Mouse (Mus musculus): Measurements from ENCODE around the gene Klhl9. TPM values are rescaled to one million over a fixed set of nuclear protein-coding genes. Genes with fewer than 3 reads are reported as not detected.
"Not testable (repeated sequence)": the region's sequence is repeated elsewhere in the genome, so short reads cannot be mapped to it uniquely, and the experiment has no call there.

Klhl9 gene
- polyA plus RNA-seq, 1 experiment from 2014 or later = 84.2 TPM

DNA sequence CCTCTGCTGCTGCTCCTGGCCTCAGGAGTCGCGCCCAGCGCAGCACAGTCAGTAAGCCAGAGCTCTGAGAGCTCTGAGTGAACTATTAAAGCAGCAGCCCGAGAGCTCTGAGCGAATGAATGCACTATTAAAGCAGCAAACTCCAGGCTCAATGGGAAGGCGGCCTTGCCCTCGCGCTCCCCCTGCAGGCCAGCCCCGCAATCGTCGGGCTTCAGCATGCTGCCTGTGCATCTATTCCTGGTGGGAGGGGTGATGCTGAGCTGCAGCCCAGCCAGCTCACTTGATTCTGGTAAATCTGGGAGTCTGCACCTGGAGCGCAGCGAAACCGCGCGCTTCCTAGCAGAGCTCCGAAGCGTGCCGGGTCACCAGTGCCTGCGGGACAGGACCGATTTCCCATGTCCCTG lies 35.4 kb upstream of the Klhl9 start:
- Histone ChIP-seq H3K4me2 (ENCODE audit: low read length) (peak overlapping the region; percentile 75), H3K9ac (ENCODE audit: low read depth, low read length) (peak overlapping the region; percentile 65), H3K27ac (peak overlapping the region; percentile 98), H3K4me3 (replicated peaks; ENCODE audit: low read depth, low read length) (peak overlapping the region; percentile 46)
- H3K36me3 ChIP-seq (ENCODE audit: insufficient read depth, low read length); H3K4me1 ChIP-seq (replicated peaks; ENCODE audit: insufficient read depth, low read length); H3K9me3 ChIP-seq (replicated peaks; ENCODE audit: low read length); H3K27me3 ChIP-seq (ENCODE audit: insufficient read depth, low read length): not testable (repeated sequence)
- TF ChIP-seq CTCF (IDR thresholded peaks at IDR 0.05; ENCODE audit: low read depth) = peak; percentile 71
- ATAC-seq (replicated peaks; ENCODE audit: low FRiP score, low read depth) = peak; percentile 100
- peak; percentile 96 for DNase-seq (ENCODE audit: low spot score)
- under 1% methylated on average over 11 of the region's 21 CpGs for WGBS

GRCm38 (mm10) chr4:88756581-88757513 lies 34.6 kb upstream of the Klhl9 start:
- H3K4me2 ChIP-seq (ENCODE audit: low read length) = peak overlapping the region; percentile 75
- not testable (repeated sequence) for DNase-seq (ENCODE audit: low spot score); H3K36me3 ChIP-seq (ENCODE audit: insufficient read depth, low read length); H3K27me3 ChIP-seq (ENCODE audit: insufficient read depth, low read length); H3K9me3 ChIP-seq (replicated peaks; ENCODE audit: low read length); H3K4me1 ChIP-seq (replicated peaks; ENCODE audit: insufficient read depth, low read length); ATAC-seq (replicated peaks; ENCODE audit: low FRiP score, low read depth)
- peak overlapping the region; percentile 98 for H3K27ac ChIP-seq
- peak overlapping the region; percentile 65 for H3K9ac ChIP-seq (ENCODE audit: low read depth, low read length)
- H3K4me3 ChIP-seq (replicated peaks; ENCODE audit: low read depth, low read length) = peak overlapping the region; percentile 46
- WGBS = 11% methylated on average over 28 of the region's 31 CpGs

DNA sequence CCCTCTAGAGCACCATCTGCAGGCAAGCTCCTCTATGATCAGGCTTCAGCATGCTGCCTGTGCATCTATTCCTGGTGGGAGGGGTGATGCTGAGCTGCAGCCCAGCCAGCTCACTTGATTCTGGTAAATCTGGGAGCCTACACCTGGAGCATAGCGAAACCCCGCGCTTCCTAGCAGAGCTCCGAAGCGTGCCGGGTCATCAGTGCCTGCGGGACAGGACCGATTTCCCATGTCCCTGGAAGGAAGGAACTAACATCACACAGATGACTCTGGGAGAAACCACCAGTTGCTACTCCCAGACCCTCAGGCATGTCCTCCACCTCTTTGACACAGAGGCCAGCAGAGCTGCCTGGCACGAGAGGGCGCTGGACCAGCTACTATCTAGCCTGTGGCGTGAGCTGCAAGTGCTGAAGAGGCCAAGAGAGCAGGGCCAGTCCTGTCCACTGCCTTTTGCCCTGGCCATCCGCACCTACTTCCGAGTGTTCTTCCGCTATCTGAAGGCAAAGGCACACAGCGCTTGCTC lies 32.6 kb upstream of the Klhl9 start, which contains the start of gene Gm13271:
TSS of gene Gm13271 (plus strand) at position 51 of the 523 bp plus-strand sequence.
- not testable (repeated sequence) for ATAC-seq (replicated peaks; ENCODE audit: low FRiP score, low read depth); H3K27me3 ChIP-seq (ENCODE audit: insufficient read depth, low read length); H3K9me3 ChIP-seq (replicated peaks; ENCODE audit: low read length); H3K4me1 ChIP-seq (replicated peaks; ENCODE audit: insufficient read depth, low read length); H3K27ac ChIP-seq; H3K9ac ChIP-seq (ENCODE audit: low read depth, low read length); H3K4me3 ChIP-seq (replicated peaks; ENCODE audit: low read depth, low read length); DNase-seq (ENCODE audit: low spot score); H3K4me2 ChIP-seq (ENCODE audit: low read length); H3K36me3 ChIP-seq (ENCODE audit: insufficient read depth, low read length)
- 81% methylated on average over 15 of the region's 15 CpGs for WGBS
- 0 out of 2 replicates have a peak, but pooled peaks have one; percentile 26 for TF ChIP-seq CTCF (IDR thresholded peaks at IDR 0.05; ENCODE audit: low read depth)

GRCm38 (mm10) chr4:88749926-88750325 lies 27.7 kb upstream of the Klhl9 start:
- TF ChIP-seq CTCF (IDR thresholded peaks at IDR 0.05; ENCODE audit: low read depth) = no peak

DNA sequence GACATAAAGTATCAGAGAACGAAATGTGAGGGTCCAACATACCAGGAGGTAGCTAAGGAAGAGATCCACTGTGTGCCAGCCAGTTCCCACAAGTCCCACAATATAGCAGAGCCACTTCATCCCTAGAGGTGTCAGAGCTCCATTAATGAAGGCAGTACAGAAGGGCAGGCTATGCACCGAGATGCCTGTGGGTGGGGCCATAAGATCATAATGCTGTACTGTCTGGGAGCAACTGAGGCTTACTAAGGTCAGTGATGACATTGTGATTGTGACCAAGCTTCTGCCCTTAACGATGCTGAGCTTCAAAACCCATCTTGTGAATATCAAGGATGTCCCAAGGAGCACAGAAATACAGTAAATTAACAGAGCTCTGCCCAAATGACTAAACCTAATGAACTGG lies 21.9 kb upstream of the Klhl9 start:
- Histone ChIP-seq H3K27ac (no peak overlapping the region), H3K4me2 (ENCODE audit: low read length) (no peak overlapping the region), H3K4me3 (replicated peaks; ENCODE audit: low read depth, low read length) (no peak overlapping the region), H3K4me1 (replicated peaks; ENCODE audit: insufficient read depth, low read length) (no peaks in the 10 kb centered on the region), H3K27me3 (ENCODE audit: insufficient read depth, low read length) (no peaks in the 10 kb centered on the region), H3K36me3 (ENCODE audit: insufficient read depth, low read length) (no peaks in the 10 kb centered on the region), H3K9ac (ENCODE audit: low read depth, low read length) (no peak overlapping the region), H3K9me3 (replicated peaks; ENCODE audit: low read length) (no peaks in the 10 kb centered on the region)
- no peak for DNase-seq (ENCODE audit: low spot score)
- 56% methylated on average over 3 of the region's 3 CpGs for WGBS
- ATAC-seq (replicated peaks; ENCODE audit: low FRiP score, low read depth) = no peak
- no peak for TF ChIP-seq CTCF (IDR thresholded peaks at IDR 0.05; ENCODE audit: low read depth)

More at GRCm38 (mm10) chr4:88749926-88750325, 27.7 kb upstream of the Klhl9 start:
- 49% methylated on average over 6 of the region's 6 CpGs for WGBS
- no peak overlapping the region for H3K4me3 ChIP-seq (replicated peaks; ENCODE audit: low read depth, low read length)
- H3K9ac ChIP-seq (ENCODE audit: low read depth, low read length) = no peak overlapping the region
- DNase-seq (ENCODE audit: low spot score) = no peak
- ATAC-seq (replicated peaks; ENCODE audit: low FRiP score, low read depth) = no peak
- no peak overlapping the region for H3K27ac ChIP-seq
- no peak overlapping the region for H3K4me2 ChIP-seq (ENCODE audit: low read length)
- no peaks in the 10 kb centered on the region for H3K36me3 ChIP-seq (ENCODE audit: insufficient read depth, low read length)
- H3K4me1 ChIP-seq (replicated peaks; ENCODE audit: insufficient read depth, low read length) = no peaks in the 10 kb centered on the region
- H3K9me3 ChIP-seq (replicated peaks; ENCODE audit: low read length) = no peaks in the 10 kb centered on the region
- no peaks in the 10 kb centered on the region for H3K27me3 ChIP-seq (ENCODE audit: insufficient read depth, low read length)

- H3K9me3 ChIP-seq (replicated peaks; ENCODE audit: low read length) = no peaks in the 10 kb centered on the region
- no peaks in the 10 kb centered on the region for H3K4me1 ChIP-seq (replicated peaks; ENCODE audit: insufficient read depth, low read length)
- peak; percentile 40 for DNase-seq (ENCODE audit: low spot score)
- no peak overlapping the region for H3K4me2 ChIP-seq (ENCODE audit: low read length)
- ATAC-seq (replicated peaks; ENCODE audit: low FRiP score, low read depth) = no peak
- H3K27ac ChIP-seq = no peak overlapping the region
- H3K36me3 ChIP-seq (ENCODE audit: insufficient read depth, low read length) = no peaks in the 10 kb centered on the region
- no peak overlapping the region for H3K9ac ChIP-seq (ENCODE audit: low read depth, low read length)
- H3K4me3 ChIP-seq (replicated peaks; ENCODE audit: low read depth, low read length) = no peak overlapping the region
- WGBS = 70% methylated on average over 7 of the region's 7 CpGs
- peak; percentile 48; the same call in 1 of the 2 replicates for TF ChIP-seq CTCF (IDR thresholded peaks at IDR 0.05; ENCODE audit: low read depth)
- H3K27me3 ChIP-seq (ENCODE audit: insufficient read depth, low read length) = no peaks in the 10 kb centered on the region
Measured at GRCm38 (mm10) chr4:88742771-88743371, 20.6 kb upstream of the Klhl9 start.
